Mouse (Mus musculus) left cerebral cortex, adult 11 months (tissue): ENCODE results near the gene Zfand2a.

ENCODE experiments used
- DNase-seq: peaks from one replicate; pipeline ENCODE4 v3.0.0; 2022; ENCODE audit warnings: low spot score

The Zfand2a gene

GRCm38 (mm10) chr5:139466373-139466772 lies 18.0 kb downstream of the Zfand2a start:
- no peak for DNase-seq

GRCm38 (mm10) chr5:139464874-139465273 lies 19.5 kb downstream of the Zfand2a start:
- no peak for DNase-seq

GRCm38 (mm10) chr5:139460384-139461067 lies 23.8 kb downstream of the Zfand2a start, which contains the start of gene 3110082I17Rik:
TSS of gene 3110082I17Rik (minus strand) at chr5:139460527.
- DNase-seq: peak; percentile 96

- no peak for DNase-seq
These were observed 24.4 kb downstream of the Zfand2a start for GRCm38 (mm10) chr5:139459938-139460337.

GRCm38 (mm10) chr5:139457241-139457640 lies 27.1 kb downstream of the Zfand2a start:
- no peak for DNase-seq

GRCm38 (mm10) chr5:139455166-139455565 lies 29.2 kb downstream of the Zfand2a start:
- no peak for DNase-seq

- DNase-seq: no peak
These were observed 31.3 kb downstream of the Zfand2a start for GRCm38 (mm10) chr5:139453031-139453430.

- DNase-seq: no peak
These were observed 34.4 kb downstream of the Zfand2a start for GRCm38 (mm10) chr5:139449926-139450325.

GRCm38 (mm10) chr5:139449161-139449791 lies 35.1 kb downstream of the Zfand2a start:
- DNase-seq: no peak

GRCm38 (mm10) chr5:139448025-139448424 lies 36.3 kb downstream of the Zfand2a start:
- DNase-seq: no peak

GRCm38 (mm10) chr5:139445258-139445657 lies 39.1 kb downstream of the Zfand2a start:
- DNase-seq: no peak

- no peak for DNase-seq
These were observed 41.4 kb downstream of the Zfand2a start for GRCm38 (mm10) chr5:139442962-139443361.

- DNase-seq: no peak
These were observed 41.9 kb downstream of the Zfand2a start for GRCm38 (mm10) chr5:139442428-139442827.

GRCm38 (mm10) chr5:139441726-139442018 lies 42.7 kb downstream of the Zfand2a start:
- DNase-seq: no peak

GRCm38 (mm10) chr5:139440926-139441725 lies 43.2 kb downstream of the Zfand2a start:
- DNase-seq: no peak

GRCm38 (mm10) chr5:139440451-139440850 lies 43.9 kb downstream of the Zfand2a start:
- DNase-seq: no peak

- no peak for DNase-seq
These were observed 45.9 kb downstream of the Zfand2a start for GRCm38 (mm10) chr5:139438440-139438839.

- DNase-seq: no peak
These were observed 46.6 kb downstream of the Zfand2a start for GRCm38 (mm10) chr5:139437769-139438168.

- peak; percentile 61 for DNase-seq
These were observed 49.4 kb downstream of the Zfand2a start for GRCm38 (mm10) chr5:139434940-139435339.

GRCm38 (mm10) chr5:139433842-139434568 lies 50.3 kb downstream of the Zfand2a start:
- DNase-seq: no peak

- DNase-seq: no peak
These were observed 51.4 kb downstream of the Zfand2a start for GRCm38 (mm10) chr5:139432747-139433508.

- no peak for DNase-seq
These were observed 52.0 kb downstream of the Zfand2a start for GRCm38 (mm10) chr5:139432333-139432732.
